Mouse (Mus musculus): ENCODE measurements around the gene Ngp. TPM values are rescaled to one million over a fixed set of nuclear protein-coding genes. Genes with fewer than 3 reads are reported as not detected.

Ngp gene
- total RNA-seq, 2 experiments from 2014 or later = not detected

DNA sequence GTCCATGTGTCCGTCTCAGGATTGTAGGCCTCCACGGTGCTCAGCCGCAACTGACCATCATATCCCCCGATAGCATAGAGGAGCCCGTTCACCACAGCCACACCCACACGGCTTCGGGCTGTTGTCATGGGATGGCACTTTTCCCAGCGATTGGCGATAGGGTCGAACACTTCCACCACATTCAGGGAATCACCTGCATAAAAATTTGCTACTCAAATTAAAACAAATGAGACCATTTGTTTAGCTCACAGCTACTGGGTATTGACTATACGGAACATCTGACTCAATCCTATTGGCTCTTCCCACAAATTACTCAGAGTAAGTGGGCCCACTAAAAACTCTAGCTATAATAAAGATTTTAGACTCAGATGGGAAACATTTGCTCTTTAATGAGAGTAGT is 16.5 kb downstream of the Ngp start:
- no peak for DNase-seq

GRCm38 (mm10) chr9:110440049-110440448 is 20.5 kb downstream of the Ngp start:
- no peak for DNase-seq

DNA sequence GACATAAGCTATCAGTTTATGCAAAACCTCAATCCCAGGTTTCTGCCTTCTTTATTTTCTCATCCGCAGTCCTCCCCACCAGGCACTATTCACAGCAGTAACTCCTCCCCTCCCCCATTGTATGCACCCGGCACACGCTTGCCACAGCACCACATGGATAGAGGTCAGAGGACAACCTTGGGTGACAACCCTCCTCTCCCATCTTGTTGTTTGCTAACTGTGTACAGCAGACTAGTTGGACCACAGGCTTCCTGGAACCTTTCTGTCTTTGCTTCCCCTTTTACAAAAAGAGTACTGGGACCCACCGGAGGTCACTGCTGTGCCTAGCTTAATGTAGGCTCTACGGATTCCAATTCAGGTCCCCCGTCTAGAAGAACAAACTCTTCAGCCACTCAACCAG is 21.0 kb downstream of the Ngp start:
- no peak for DNase-seq

DNA sequence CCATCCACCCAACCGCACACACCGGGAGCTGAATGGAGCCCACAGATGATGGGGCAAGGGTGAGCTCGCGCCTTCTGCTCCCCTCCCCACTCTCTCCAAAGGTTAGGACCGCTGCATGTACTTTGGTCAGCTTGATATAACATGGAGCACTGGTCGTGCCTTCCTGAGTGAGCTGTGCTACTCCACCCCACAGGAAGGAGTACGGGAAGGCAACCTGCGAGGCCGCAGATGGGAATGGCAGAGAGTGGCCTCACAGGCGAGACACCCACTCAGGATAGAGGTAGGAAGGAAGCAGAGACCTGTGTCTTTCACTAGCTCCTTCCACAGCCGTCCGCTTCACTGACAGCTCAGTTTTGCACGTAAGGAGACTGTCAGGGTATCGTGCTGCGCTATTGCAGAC is 28.8 kb downstream of the Ngp start:
- no peak for DNase-seq

GRCm38 (mm10) chr9:110448857-110449617 is 29.5 kb downstream of the Ngp start:
- DNase-seq = peak; percentile 64

- no peak for DNase-seq
These were observed 33.0 kb downstream of the Ngp start for GRCm38 (mm10) chr9:110452523-110452922.

- no peak for DNase-seq
These were observed 38.4 kb downstream of the Ngp start for GRCm38 (mm10) chr9:110457926-110458325.

GRCm38 (mm10) chr9:110459145-110459727 is 39.7 kb downstream of the Ngp start:
- DNase-seq = no peak

DNA sequence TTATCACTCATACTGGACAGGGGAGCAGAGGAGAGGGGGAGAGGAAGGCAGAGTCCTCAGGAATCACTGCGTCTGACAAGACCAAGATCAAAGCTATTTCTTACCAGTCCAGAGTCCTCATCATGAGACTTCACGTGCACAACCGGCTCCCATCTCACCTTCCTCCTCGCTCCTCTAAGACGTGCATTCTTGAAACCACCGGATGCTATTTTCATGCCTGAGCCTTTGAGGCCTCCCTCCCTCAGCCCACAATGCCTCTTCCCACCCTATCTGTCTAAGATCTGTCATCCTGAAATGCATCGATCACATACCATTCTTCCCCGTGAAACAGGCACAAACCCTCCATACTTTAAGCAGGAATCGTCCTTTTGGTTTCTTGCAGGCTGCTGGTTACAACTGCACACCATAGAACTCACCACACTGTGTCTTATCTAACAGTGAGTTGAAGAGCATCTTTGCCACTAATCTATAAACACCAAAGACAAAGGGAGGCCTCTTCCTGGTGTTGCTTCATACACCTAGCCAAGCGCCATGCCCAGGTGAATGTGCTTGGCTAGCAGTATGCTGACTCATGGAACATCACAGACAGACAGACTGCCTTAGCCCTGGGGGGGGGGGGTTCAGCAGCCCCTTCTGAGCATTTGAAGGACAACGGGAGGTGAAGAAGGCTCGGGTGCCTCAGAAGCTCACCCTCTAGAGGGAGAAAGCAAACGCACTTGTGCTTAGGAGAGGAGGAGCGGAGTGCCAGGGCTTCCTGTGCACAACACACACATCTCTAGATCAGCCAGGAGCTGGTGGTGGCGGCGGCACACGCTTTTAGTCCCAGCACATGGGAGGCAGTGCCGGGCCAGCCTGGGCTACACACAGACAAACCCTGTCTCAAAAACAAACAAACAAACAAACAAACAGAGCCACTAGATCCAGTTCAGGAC is 41.6 kb downstream of the Ngp start:
- no peak for DNase-seq

DNA sequence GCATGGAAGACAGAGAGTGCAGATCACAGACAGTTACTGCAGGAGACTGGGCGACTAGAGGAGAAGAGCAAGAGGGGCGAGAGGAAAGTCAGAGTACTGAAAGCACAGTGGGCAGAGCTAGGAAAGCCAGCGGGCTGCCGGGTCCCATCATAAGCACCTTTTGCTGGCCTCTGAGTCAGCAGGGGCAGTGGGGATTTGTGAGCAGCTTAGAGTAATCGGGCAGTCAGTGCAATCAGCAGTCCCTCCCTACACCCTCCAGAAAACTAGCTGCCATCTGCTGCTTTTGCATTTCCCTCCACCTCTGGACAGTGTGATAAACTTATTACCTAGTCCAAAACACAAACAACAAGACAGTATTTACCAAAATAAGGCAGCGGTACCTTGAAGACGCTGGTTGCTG is 42.8 kb downstream of the Ngp start:
- no peak for DNase-seq

- DNase-seq = no peak
These were observed 44.5 kb downstream of the Ngp start for GRCm38 (mm10) chr9:110463983-110464591.

DNA sequence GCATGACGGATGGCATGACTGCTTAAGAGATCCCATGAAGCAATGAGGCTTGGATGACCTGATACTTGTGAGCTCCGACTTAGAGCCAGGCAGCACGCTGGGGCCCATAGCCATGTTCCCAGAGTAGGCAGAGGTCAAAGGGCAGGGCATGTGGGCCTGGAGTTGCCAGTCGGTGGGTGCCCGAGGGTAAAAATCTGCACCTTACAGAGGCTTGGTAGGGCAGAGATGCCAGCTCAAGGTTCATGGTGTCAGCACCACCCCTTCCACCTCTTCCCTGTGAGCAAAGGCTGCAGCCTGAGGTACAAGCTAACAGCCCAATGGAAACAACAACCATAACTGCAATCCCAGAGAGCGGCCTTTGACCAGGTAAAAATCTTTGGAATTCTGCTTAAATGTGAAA is 45.8 kb downstream of the Ngp start:
- no peak for DNase-seq

DNA sequence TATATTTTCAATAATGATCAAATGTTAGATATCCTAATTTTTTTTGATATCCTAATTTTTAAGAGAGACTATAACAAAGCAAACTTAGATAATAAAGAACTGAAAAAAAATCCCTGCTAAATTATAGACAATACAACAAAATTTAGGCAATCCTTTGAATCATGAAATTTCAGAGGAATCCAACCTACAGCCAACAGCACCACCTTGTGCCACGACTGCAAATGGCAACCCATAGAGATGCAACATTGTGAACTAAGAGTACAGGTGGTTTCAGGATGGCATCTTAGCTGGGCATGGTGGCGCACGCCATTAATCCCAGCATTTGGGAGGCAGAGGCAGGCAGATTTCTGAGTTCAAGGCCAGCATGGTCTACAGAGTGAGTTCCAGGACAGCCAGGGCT is 46.6 kb downstream of the Ngp start:
- DNase-seq = no peak

Other genes with a start within 250 kb of the Ngp start
- 100 to 1,000 TPM; 274 to 279 TPM for gene Cspg5, start 176.0 kb upstream of the Ngp start, total RNA-seq (2021)
- gene Elp6, start 114.6 kb upstream of the Ngp start, total RNA-seq (2021) = 10 to 100 TPM in 1 of 2 experiments, 1 to 10 TPM in 1; 9.7 to 13.8 TPM
- gene Scap, start 86.5 kb upstream of the Ngp start, total RNA-seq (2021) = 10 to 100 TPM; 97.4 to 98.6 TPM
- gene Ptpn23, start 11.5 kb upstream of the Ngp start, total RNA-seq (2021) = 10 to 100 TPM; 53.5 to 54.3 TPM
- gene Klhl18, start 56.9 kb downstream of the Ngp start, total RNA-seq (2021) = 10 to 100 TPM; 24.0 to 25.8 TPM
- 1 to 10 TPM; 3.0 to 3.8 TPM for gene Kif9, start 57.2 kb downstream of the Ngp start, total RNA-seq (2021)
- 10 to 100 TPM; 62.6 to 67.6 TPM for gene Setd2, start 112.8 kb downstream of the Ngp start, total RNA-seq (2021)
- gene Nradd, start 204.7 kb downstream of the Ngp start, total RNA-seq (2021) = 1 to 10 TPM; 1.8 to 2.4 TPM
- 10 to 100 TPM; 14.0 to 17.5 TPM for gene Nbeal2, start 234.4 kb downstream of the Ngp start, total RNA-seq (2021)
- 10 to 100 TPM; 48.3 to 54.5 TPM for gene Ccdc12, start 236.8 kb downstream of the Ngp start, total RNA-seq (2021)